Mouse (Mus musculus): ENCODE measurements at regions not wholly inside any gene's neighbourhood (a gene's known extent, or its start where the extent isn't known, plus 50 kb on each side); places are given as distances from the start of the nearest gene placed in this dataset.

GRCm38 (mm10) chr9:50199422-50200218, 145.1 kb downstream of the Rpl10-ps3 start:
- H3K4me3 ChIP-seq (ENCODE audit: control insufficient read depth in 1 of 2, insufficient read depth in 1 of 2, low read depth in 1 of 2, low read length in 2 of 2), result no peak overlapping the region
- H3K4me2 ChIP-seq (ENCODE audit: low read length), result no peak overlapping the region
- no peaks in the 10 kb centered on the region for H3K9me3 ChIP-seq (ENCODE audit: control insufficient read depth, low read length)
- ATAC-seq (ENCODE audit: insufficient number of reproducible peaks, insufficient read depth, low FRiP score, low read depth), result no peak
- H3K27ac ChIP-seq (replicated peaks in 1 of 2; ENCODE audit: control insufficient read depth in 1 of 2, insufficient read depth in 1 of 2, low read depth in 2 of 2, low read length in 2 of 2), result no peak overlapping the region
- H3K9ac ChIP-seq (ENCODE audit: low read length), result no peak overlapping the region
- H3K36me3 ChIP-seq (ENCODE audit: control insufficient read depth, insufficient read depth, low read length), result no peaks in the 10 kb centered on the region
- H3K27me3 ChIP-seq (ENCODE audit: control insufficient read depth, insufficient read depth, low read length), result no peaks in the 10 kb centered on the region
- WGBS, result 61% methylated on average over 7 of the region's 7 CpGs
- no peaks in the 10 kb centered on the region for H3K4me1 ChIP-seq (ENCODE audit: control insufficient read depth in 2 of 2, insufficient read depth in 2 of 2, low read length in 2 of 2)

DNA sequence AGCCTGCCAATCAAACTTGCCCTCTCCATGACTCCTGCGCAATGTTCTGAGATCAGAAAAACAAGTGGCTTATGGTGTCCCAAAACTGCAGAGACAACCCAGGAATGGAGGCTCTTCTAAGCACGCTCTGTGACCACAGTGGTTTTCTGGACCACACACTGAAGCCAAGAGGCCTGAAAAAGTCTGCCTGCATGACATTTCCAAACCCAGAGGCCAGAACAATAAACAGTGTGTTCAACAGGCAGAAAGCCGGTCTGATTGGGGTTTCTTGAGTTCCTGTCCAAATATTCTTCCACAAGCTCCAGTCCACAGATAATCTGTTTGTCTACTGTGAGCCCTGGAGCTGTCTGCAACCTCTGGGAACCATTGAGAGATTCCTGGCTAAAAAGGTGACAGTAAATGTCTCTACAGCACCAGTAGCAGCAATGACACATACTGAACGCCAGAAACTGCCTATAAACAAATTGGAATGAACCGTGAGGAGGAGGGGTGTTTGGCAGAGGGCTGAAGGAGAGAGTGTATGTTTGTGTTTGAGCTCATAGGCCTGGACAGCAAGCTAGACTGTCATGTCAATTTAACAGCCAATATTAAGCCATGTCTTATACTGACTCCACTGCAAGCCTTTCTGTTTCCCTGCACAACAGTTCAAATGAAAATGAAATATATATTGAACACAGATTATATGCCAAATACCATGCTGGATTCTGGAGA, 152.2 kb downstream of the Rpl10-ps3 start:
- Histone ChIP-seq H3K27ac (replicated peaks in 1 of 2; ENCODE audit: control insufficient read depth in 1 of 2, insufficient read depth in 1 of 2, low read depth in 2 of 2, low read length in 2 of 2) (no peak overlapping the region), H3K27me3 (ENCODE audit: control insufficient read depth, insufficient read depth, low read length) (no peaks in the 10 kb centered on the region), H3K36me3 (ENCODE audit: control insufficient read depth, insufficient read depth, low read length) (no peaks in the 10 kb centered on the region), H3K4me1 (ENCODE audit: control insufficient read depth in 2 of 2, insufficient read depth in 2 of 2, low read length in 2 of 2) (no peaks in the 10 kb centered on the region; a peak in 1 of 4 replicates), H3K4me2 (ENCODE audit: low read length) (no peak overlapping the region), H3K9ac (ENCODE audit: low read length) (no peak overlapping the region), H3K9me3 (ENCODE audit: control insufficient read depth, low read length) (no peaks in the 10 kb centered on the region), H3K4me3 (ENCODE audit: control insufficient read depth in 1 of 2, insufficient read depth in 1 of 2, low read depth in 1 of 2, low read length in 2 of 2) (no peak overlapping the region)
- ATAC-seq (ENCODE audit: insufficient number of reproducible peaks, insufficient read depth, low FRiP score, low read depth), result no peak
- WGBS, result 54% methylated on average over 5 of the region's 5 CpGs

DNA sequence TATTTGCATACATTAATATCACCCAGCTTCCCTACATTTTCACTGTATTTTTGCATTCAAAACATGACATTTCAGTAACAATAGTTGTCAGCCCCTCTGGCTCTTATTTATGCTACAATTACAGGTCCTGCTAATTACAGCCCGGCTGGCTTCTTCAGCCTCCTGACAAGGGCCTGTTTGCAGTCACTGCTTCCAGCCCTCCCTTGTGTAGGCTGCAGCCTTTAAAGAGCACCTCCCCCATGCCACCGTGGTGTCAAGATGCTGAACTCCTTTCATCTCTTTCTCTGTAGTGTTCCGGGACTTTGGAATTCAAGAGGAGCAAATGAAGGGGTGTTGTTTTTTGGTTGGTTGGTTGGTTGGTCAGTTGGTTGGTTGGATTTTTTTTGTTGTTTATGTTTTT, 153.6 kb downstream of the Rpl10-ps3 start:
- WGBS, result 12% methylated on average over 3 of the region's 3 CpGs
- ATAC-seq (ENCODE audit: insufficient number of reproducible peaks, insufficient read depth, low FRiP score, low read depth), result no peak

GRCm38 (mm10) chr9:50188576-50189070, 156.1 kb downstream of the Rpl10-ps3 start:
- Histone ChIP-seq H3K27me3 (ENCODE audit: control insufficient read depth, insufficient read depth, low read length) (no peaks in the 10 kb centered on the region), H3K9ac (ENCODE audit: low read length) (no peak overlapping the region), H3K4me1 (ENCODE audit: control insufficient read depth in 2 of 2, insufficient read depth in 2 of 2, low read length in 2 of 2) (no peaks in the 10 kb centered on the region; a peak in 1 of 4 replicates), H3K9me3 (ENCODE audit: control insufficient read depth, low read length) (no peaks in the 10 kb centered on the region), H3K27ac (replicated peaks in 1 of 2; ENCODE audit: control insufficient read depth in 1 of 2, insufficient read depth in 1 of 2, low read depth in 2 of 2, low read length in 2 of 2) (no peak overlapping the region), H3K4me3 (ENCODE audit: control insufficient read depth in 1 of 2, insufficient read depth in 1 of 2, low read depth in 1 of 2, low read length in 2 of 2) (no peak overlapping the region), H3K4me2 (ENCODE audit: low read length) (no peak overlapping the region), H3K36me3 (ENCODE audit: control insufficient read depth, insufficient read depth, low read length) (no peaks in the 10 kb centered on the region)
- WGBS, result 76% methylated on average over 6 of the region's 6 CpGs
- ATAC-seq (ENCODE audit: insufficient number of reproducible peaks, insufficient read depth, low FRiP score, low read depth), result no peak

More for the DNA sequence above, 153.6 kb downstream of the Rpl10-ps3 start:
- no peaks in the 10 kb centered on the region for H3K36me3 ChIP-seq (ENCODE audit: control insufficient read depth, insufficient read depth, low read length)
- no peak overlapping the region for H3K4me3 ChIP-seq (ENCODE audit: control insufficient read depth in 1 of 2, insufficient read depth in 1 of 2, low read depth in 1 of 2, low read length in 2 of 2)
- no peak overlapping the region for H3K27ac ChIP-seq (replicated peaks in 1 of 2; ENCODE audit: control insufficient read depth in 1 of 2, insufficient read depth in 1 of 2, low read depth in 2 of 2, low read length in 2 of 2)
- no peak overlapping the region for H3K9ac ChIP-seq (ENCODE audit: low read length)
- H3K9me3 ChIP-seq (ENCODE audit: control insufficient read depth, low read length), result no peaks in the 10 kb centered on the region
- H3K4me1 ChIP-seq (ENCODE audit: control insufficient read depth in 2 of 2, insufficient read depth in 2 of 2, low read length in 2 of 2), result no peaks in the 10 kb centered on the region; a peak in 1 of 4 replicates
- no peaks in the 10 kb centered on the region for H3K27me3 ChIP-seq (ENCODE audit: control insufficient read depth, insufficient read depth, low read length)
- no peak overlapping the region for H3K4me2 ChIP-seq (ENCODE audit: low read length)

GRCm38 (mm10) chr9:50181360-50181759, 163.4 kb downstream of the Rpl10-ps3 start:
- H3K27me3 ChIP-seq (ENCODE audit: control insufficient read depth, insufficient read depth, low read length), result no peaks in the 10 kb centered on the region
- H3K36me3 ChIP-seq (ENCODE audit: control insufficient read depth, insufficient read depth, low read length), result no peaks in the 10 kb centered on the region
- H3K27ac ChIP-seq (replicated peaks in 1 of 2; ENCODE audit: control insufficient read depth in 1 of 2, insufficient read depth in 1 of 2, low read depth in 2 of 2, low read length in 2 of 2), result no peak overlapping the region
- no peak for ATAC-seq (ENCODE audit: insufficient number of reproducible peaks, insufficient read depth, low FRiP score, low read depth)
- no peak overlapping the region for H3K9ac ChIP-seq (ENCODE audit: low read length)
- 52% methylated on average over 2 of the region's 2 CpGs for WGBS
- no peak overlapping the region for H3K4me3 ChIP-seq (ENCODE audit: control insufficient read depth in 1 of 2, insufficient read depth in 1 of 2, low read depth in 1 of 2, low read length in 2 of 2)
- H3K9me3 ChIP-seq (ENCODE audit: control insufficient read depth, low read length), result 0 out of 2 replicates have a peak, but pooled peaks cover 6% of the 10 kb centered on the region
- H3K4me1 ChIP-seq (ENCODE audit: control insufficient read depth in 2 of 2, insufficient read depth in 2 of 2, low read length in 2 of 2), result no peaks in the 10 kb centered on the region
- H3K4me2 ChIP-seq (ENCODE audit: low read length), result no peak overlapping the region

- Histone ChIP-seq H3K36me3 (ENCODE audit: control insufficient read depth, insufficient read depth, low read length) (no peaks in the 10 kb centered on the region), H3K4me2 (ENCODE audit: low read length) (no peak overlapping the region), H3K4me1 (ENCODE audit: control insufficient read depth in 2 of 2, insufficient read depth in 2 of 2, low read length in 2 of 2) (no peaks in the 10 kb centered on the region), H3K9ac (ENCODE audit: low read length) (no peak overlapping the region), H3K9me3 (ENCODE audit: control insufficient read depth, low read length) (0 out of 2 replicates have a peak, but pooled peaks cover 6% of the 10 kb centered on the region), H3K4me3 (ENCODE audit: control insufficient read depth in 1 of 2, insufficient read depth in 1 of 2, low read depth in 1 of 2, low read length in 2 of 2) (no peak overlapping the region), H3K27me3 (ENCODE audit: control insufficient read depth, insufficient read depth, low read length) (no peaks in the 10 kb centered on the region), H3K27ac (replicated peaks in 1 of 2; ENCODE audit: control insufficient read depth in 1 of 2, insufficient read depth in 1 of 2, low read depth in 2 of 2, low read length in 2 of 2) (no peak overlapping the region)
- ATAC-seq (ENCODE audit: insufficient number of reproducible peaks, insufficient read depth, low FRiP score, low read depth), result no peak
- WGBS, result 83% methylated on average over 2 of the region's 2 CpGs
Measured at GRCm38 (mm10) chr9:50176131-50176530, 168.6 kb downstream of the Rpl10-ps3 start.

DNA sequence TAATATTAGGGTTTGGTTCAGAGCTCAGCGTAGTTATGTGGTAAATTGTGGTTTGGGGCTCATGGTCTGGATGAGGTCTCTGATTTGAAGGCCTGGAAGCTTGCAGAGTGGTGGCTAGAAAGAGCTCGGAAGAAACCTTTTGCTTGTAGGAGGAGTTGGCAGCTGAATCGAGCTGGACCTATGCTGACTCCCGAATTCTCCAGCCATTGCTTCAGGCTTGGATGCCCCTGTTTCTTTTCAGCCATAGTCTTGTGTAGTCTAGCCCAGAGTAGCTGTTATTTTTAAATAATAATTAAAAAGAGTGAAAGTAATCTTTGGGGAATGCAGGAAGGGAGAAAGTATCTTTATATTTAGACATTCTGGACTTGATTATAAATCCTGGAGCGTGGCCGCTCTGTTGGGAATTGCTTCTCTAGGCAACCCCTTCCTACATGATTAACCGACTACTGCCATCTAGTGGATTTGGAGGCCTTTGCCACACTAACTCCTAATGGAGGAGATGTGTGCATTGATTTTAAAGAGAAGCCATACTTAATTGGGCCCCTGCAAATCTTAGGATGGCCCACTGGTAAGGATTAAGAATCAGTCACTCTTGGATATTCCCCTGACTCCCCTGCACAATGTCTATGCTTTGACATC, 172.8 kb downstream of the Rpl10-ps3 start:
- H3K9ac ChIP-seq (ENCODE audit: low read length), result no peak overlapping the region
- no peaks in the 10 kb centered on the region for H3K36me3 ChIP-seq (ENCODE audit: control insufficient read depth, insufficient read depth, low read length)
- 30% methylated on average over 7 of the region's 7 CpGs for WGBS
- H3K4me2 ChIP-seq (ENCODE audit: low read length), result peak overlapping the region; percentile 24
- H3K9me3 ChIP-seq (ENCODE audit: control insufficient read depth, low read length), result no peaks in the 10 kb centered on the region
- no peaks in the 10 kb centered on the region for H3K4me1 ChIP-seq (ENCODE audit: control insufficient read depth in 2 of 2, insufficient read depth in 2 of 2, low read length in 2 of 2)
- H3K27me3 ChIP-seq (ENCODE audit: control insufficient read depth, insufficient read depth, low read length), result no peaks in the 10 kb centered on the region
- H3K27ac ChIP-seq (replicated peaks in 1 of 2; ENCODE audit: control insufficient read depth in 1 of 2, insufficient read depth in 1 of 2, low read depth in 2 of 2, low read length in 2 of 2), result no peak overlapping the region
- H3K4me3 ChIP-seq (ENCODE audit: control insufficient read depth in 1 of 2, insufficient read depth in 1 of 2, low read depth in 1 of 2, low read length in 2 of 2), result no peak overlapping the region
- ATAC-seq (ENCODE audit: insufficient number of reproducible peaks, insufficient read depth, low FRiP score, low read depth), result no peak

All from heart, embryonic 14.5 days (tissue).